In genomic region chr11:102117386-102117785, GRCm38 (mm10) we compare ENCODE assay signal across 23 mouse cellular contexts. TPM values are rescaled to one million over a fixed set of nuclear protein-coding genes. Genes with fewer than 3 reads are reported as not detected.
DNase-seq lines count a peak whose midpoint lies in the region; ATAC-seq lines count a peak whose summit lies in the region.
"Had no signal": no experiment of that assay in that cellular context is flagged by ENCODE, and none has a peak within 500 bp of the region (broad histone marks: within the 10 kb centered on the region; RNA-seq: fewer than 3 reads in every experiment).

No protein-coding gene starts in this region.

- DNase-seq in ZHBTc4 (ENCODE audit: low read depth, low spot score) (peak; percentile 52), MN1 (ENCODE audit: low spot score) (no peak)
- peak; percentile 63 for DNase-seq in c-Kit-positive CD71-positive TER-119-negative erythroid progenitor cells, embryonic 14.5 days (ENCODE audit: low read depth)
- peak; percentile 33 for DNase-seq in liver, embryonic 13.5 days
- DNase-seq in spleen, postnatal 14 days (ENCODE audit: low spot score in 2 of 2), result no peak
- no peak for DNase-seq in retina, postnatal 1 day
- DNase-seq: adrenal gland, adult 2 months; adrenal gland, postnatal 25 days; cerebellum, adult 11-12 months; cerebellum, adult 9-10 months; cerebellum, postnatal 36 days; gastrocnemius, postnatal 10 days; heart, adult 2 months; heart, postnatal 14 days had no signal

- H3K4me3 ChIP-seq in liver, embryonic 13.5 days (replicated peaks), result no peak overlapping the region
- H3K4me3 ChIP-seq in stomach, embryonic 15.5 days (replicated peaks), result no peak overlapping the region
- H3K4me3 ChIP-seq: embryonic facial prominence, embryonic 13.5 days; forebrain, embryonic 12.5 days; heart, adult 2 months; heart, embryonic 15.5 days; hindbrain, embryonic 13.5 days had no signal

- peak overlapping the region; percentile 46 for H3K4me2 ChIP-seq in liver, embryonic 13.5 days
- no peak overlapping the region for H3K4me2 ChIP-seq in stomach, embryonic 15.5 days
- H3K4me2 ChIP-seq: embryonic facial prominence, embryonic 13.5 days; forebrain, embryonic 12.5 days; heart, embryonic 11.5 days; heart, embryonic 15.5 days; hindbrain, embryonic 13.5 days had no signal

- 0 out of 2 replicates have a peak, but pooled peaks cover 5% of the 10 kb centered on the region for H3K9me3 ChIP-seq in liver, embryonic 13.5 days (replicated peaks)
- 0 out of 2 replicates have a peak, but pooled peaks cover 3% of the 10 kb centered on the region for H3K9me3 ChIP-seq in stomach, embryonic 15.5 days
- H3K9me3 ChIP-seq: embryonic facial prominence, embryonic 13.5 days; heart, embryonic 15.5 days; hindbrain, embryonic 13.5 days had no signal

- H3K9ac ChIP-seq in liver, embryonic 13.5 days, result peak overlapping the region; percentile 29; the same call in 1 of the 2 replicates
- H3K9ac ChIP-seq in stomach, embryonic 15.5 days, result no peak overlapping the region
- H3K9ac ChIP-seq: embryonic facial prominence, embryonic 13.5 days; forebrain, embryonic 12.5 days; heart, embryonic 15.5 days; hindbrain, embryonic 13.5 days had no signal

- H3K27me3 ChIP-seq in liver, embryonic 13.5 days, result peaks cover 15% of the 10 kb centered on the region
- H3K27me3 ChIP-seq in stomach, embryonic 15.5 days (replicated peaks), result no peaks in the 10 kb centered on the region
- H3K27me3 ChIP-seq: embryonic facial prominence, embryonic 13.5 days; forebrain, embryonic 12.5 days had no signal

- H3K27ac ChIP-seq in liver, embryonic 13.5 days, result peak overlapping the region; percentile 74
- no peak overlapping the region for H3K27ac ChIP-seq in stomach, embryonic 15.5 days
- H3K27ac ChIP-seq: embryonic facial prominence, embryonic 13.5 days; forebrain, embryonic 12.5 days; heart, adult 2 months; heart, embryonic 15.5 days; hindbrain, embryonic 13.5 days; hindbrain, postnatal 0 days had no signal

- no peaks in the 10 kb centered on the region for H3K36me3 ChIP-seq in liver, embryonic 13.5 days
- no peaks in the 10 kb centered on the region for H3K36me3 ChIP-seq in stomach, embryonic 15.5 days
- H3K36me3 ChIP-seq: embryonic facial prominence, embryonic 13.5 days; forebrain, embryonic 12.5 days; heart, embryonic 15.5 days; hindbrain, embryonic 13.5 days had no signal

- peaks cover 29% of the 10 kb centered on the region for H3K4me1 ChIP-seq in liver, embryonic 13.5 days (replicated peaks)
- H3K4me1 ChIP-seq in stomach, embryonic 15.5 days, result no peaks in the 10 kb centered on the region
- H3K4me1 ChIP-seq: embryonic facial prominence, embryonic 13.5 days; forebrain, embryonic 12.5 days; heart, embryonic 15.5 days; hindbrain, embryonic 13.5 days had no signal

- 46% methylated on average over 6 of the region's 6 CpGs for WGBS in liver, embryonic 13.5 days (ENCODE audit: insufficient replicate concordance)
- 66% methylated on average over 6 of the region's 6 CpGs for WGBS in stomach, embryonic 15.5 days

- peak; percentile 88 for ATAC-seq in liver, embryonic 13.5 days (ENCODE audit: low read depth)
- peak; percentile 47; the same call in 1 of the 2 replicates for ATAC-seq in stomach, embryonic 15.5 days (ENCODE audit: insufficient read depth, low FRiP score, low read depth)
- ATAC-seq: forebrain, embryonic 16.5 days; hindbrain, postnatal 0 days had no signal

RNA-seq across cellular contexts. Expression of gene Pyy, which starts 9.8 kb away (rescaled TPM):
- polyA plus RNA-seq in liver, embryonic 13.5 days (2015; fragmentation: Nextera tagmentation; extraction: Ambion mirVana), result not detected in 2 replicates
- polyA plus RNA-seq in stomach, embryonic 15.5 days (2015; fragmentation: Nextera tagmentation; extraction: Ambion mirVana), result 65.1 and 89.6 TPM in 2 replicates
- polyA plus RNA-seq: adrenal gland, adult 2 months; embryonic facial prominence, embryonic 13.5 days; forebrain, embryonic 12.5 days; forebrain, embryonic 16.5 days; frontal cortex, adult 2 months; heart, adult 2 months; heart, embryonic 15.5 days had no signal

RNA-seq across cellular contexts. Expression of gene Ppy, which starts 16.3 kb away (rescaled TPM):
- polyA plus RNA-seq in liver, embryonic 13.5 days (2015; fragmentation: Nextera tagmentation; extraction: Ambion mirVana), result not detected in 2 replicates
- polyA plus RNA-seq in stomach, embryonic 15.5 days (2015; fragmentation: Nextera tagmentation; extraction: Ambion mirVana), result 4.8 and 7.6 TPM in 2 replicates
- polyA plus RNA-seq: adrenal gland, adult 2 months; embryonic facial prominence, embryonic 13.5 days; forebrain, embryonic 12.5 days; forebrain, embryonic 16.5 days; frontal cortex, adult 2 months; heart, adult 2 months; heart, embryonic 11.5 days; heart, embryonic 15.5 days; hindbrain, embryonic 13.5 days; hindbrain, postnatal 0 days had no signal

RNA-seq across cellular contexts. Expression of gene Nags, which starts 27.9 kb away (rescaled TPM):
- 8.7 and 11.2 TPM in 2 replicates for polyA plus RNA-seq in liver, embryonic 13.5 days (2015; fragmentation: Nextera tagmentation; extraction: Ambion mirVana)
- polyA plus RNA-seq in stomach, embryonic 15.5 days (2015; fragmentation: Nextera tagmentation; extraction: Ambion mirVana), result 6.2 and 6.5 TPM in 2 replicates
- polyA plus RNA-seq: embryonic facial prominence, embryonic 13.5 days; forebrain, embryonic 12.5 days; forebrain, embryonic 16.5 days; heart, embryonic 15.5 days; hindbrain, embryonic 13.5 days had no signal

RNA-seq across cellular contexts. Expression of gene Mpp2, which starts 29.1 kb away (rescaled TPM):
- 10.2 and 13.3 TPM in 2 replicates for polyA plus RNA-seq in liver, embryonic 13.5 days (2015; fragmentation: Nextera tagmentation; extraction: Ambion mirVana)
- 6.8 and 8.8 TPM in 2 replicates for polyA plus RNA-seq in stomach, embryonic 15.5 days (2015; fragmentation: Nextera tagmentation; extraction: Ambion mirVana)

RNA-seq across cellular contexts. Expression of gene Tmem101, which starts 38.8 kb away (rescaled TPM):
- polyA plus RNA-seq in liver, embryonic 13.5 days (2015; fragmentation: Nextera tagmentation; extraction: Ambion mirVana), result 12.8 and 14.3 TPM in 2 replicates
- 28.0 and 28.3 TPM in 2 replicates for polyA plus RNA-seq in stomach, embryonic 15.5 days (2015; fragmentation: Nextera tagmentation; extraction: Ambion mirVana)

Comparison
In these comparisons a context has a peak if more than half of its experiments do, and no peak if none do; other contexts are left out.
1. DNase-seq: peak in ZHBTc4 (single experiment), c-Kit-positive CD71-positive TER-119-negative erythroid progenitor cells, embryonic 14.5 days (single experiment) and liver, embryonic 13.5 days (single experiment); none in MN1 (single experiment), spleen, postnatal 14 days (0 of 2) and retina, postnatal 1 day (single experiment).
2. RNA of gene Pyy, which starts 9.8 kb away (polyA plus RNA-seq): 65.1 to 89.6 TPM in stomach, embryonic 15.5 days; not detected in liver, embryonic 13.5 days; every median in the first group is over 10 times any median in the second.